8 mouse cellular contexts compared by ENCODE assay signal in genomic region chr3:89243609-89244008, GRCm38 (mm10). TPM values are rescaled to one million over a fixed set of nuclear protein-coding genes. Genes with fewer than 3 reads are reported as not detected.
DNase-seq lines count a peak whose midpoint lies in the region; ATAC-seq and TF ChIP-seq lines count a peak whose summit lies in the region.

No protein-coding gene starts in this region.

- DNase-seq in layer of hippocampus, adult 2 months (ENCODE audit: low spot score in 2 of 2) = no peak
- no peak for DNase-seq in layer of hippocampus, postnatal 25 days (ENCODE audit: extremely low spot score in 1 of 2, low spot score in 1 of 2)
- DNase-seq in embryo, embryonic 11 days = peak; percentile 74
- peak; percentile 57 for DNase-seq in liver
- peak; percentile 86 for DNase-seq in thymus, adult 2 months
- DNase-seq in urinary bladder, postnatal 36 days (ENCODE audit: low spot score in 2 of 2) = no peak

- peak; percentile 65 for TF ChIP-seq CTCF in layer of hippocampus, adult 2 months (conservative IDR thresholded peaks at IDR 0.05)
- TF ChIP-seq CTCF in thymus, adult 2 months (IDR thresholded peaks at IDR 0.05; ENCODE audit: borderline replicate concordance, control insufficient read depth, extremely low read depth, insufficient read depth, low read length, poor library complexity) = peak; percentile 83

- peaks cover 50% of the 10 kb centered on the region for H3K4me1 ChIP-seq in hindbrain, embryonic 13.5 days (replicated peaks)
- H3K4me1 ChIP-seq in midbrain, embryonic 15.5 days = peaks cover 39% of the 10 kb centered on the region
- peaks cover 31% of the 10 kb centered on the region for H3K4me1 ChIP-seq in thymus, adult 2 months (replicated peaks; ENCODE audit: control insufficient read depth, insufficient read depth, low read length)

- no peaks in the 10 kb centered on the region for H3K9me3 ChIP-seq in hindbrain, embryonic 13.5 days
- no peaks in the 10 kb centered on the region for H3K9me3 ChIP-seq in midbrain, embryonic 15.5 days

- peaks cover 42% of the 10 kb centered on the region for H3K36me3 ChIP-seq in hindbrain, embryonic 13.5 days
- H3K36me3 ChIP-seq in midbrain, embryonic 15.5 days (replicated peaks) = peaks cover 36% of the 10 kb centered on the region
- no peaks in the 10 kb centered on the region for H3K36me3 ChIP-seq in thymus, adult 2 months (ENCODE audit: control insufficient read depth, insufficient read depth, low read length)

- TF ChIP-seq POLR2A in thymus, adult 2 months (IDR thresholded peaks at IDR 0.05; ENCODE audit: control insufficient read depth, extremely low read depth, insufficient read depth, low read length, poor library complexity) = 0 out of 2 replicates have a peak, but pooled peaks have one; percentile 41

- WGBS in hindbrain, embryonic 13.5 days = 15% methylated on average over 14 of the region's 14 CpGs
- 14% methylated on average over 14 of the region's 14 CpGs for WGBS in midbrain, embryonic 15.5 days
- WGBS in thymus, adult 2 months = 23% methylated on average over 14 of the region's 14 CpGs

- H3K27me3 ChIP-seq in hindbrain, embryonic 13.5 days = no peaks in the 10 kb centered on the region
- H3K27me3 ChIP-seq in midbrain, embryonic 15.5 days (replicated peaks) = no peaks in the 10 kb centered on the region
- H3K27me3 ChIP-seq in thymus, adult 2 months (ENCODE audit: control insufficient read depth, insufficient read depth, low read length) = no peaks in the 10 kb centered on the region

- peak overlapping the region; percentile 89 for H3K4me3 ChIP-seq in layer of hippocampus, adult 2 months
- peak overlapping the region; percentile 72 for H3K4me3 ChIP-seq in hindbrain, embryonic 13.5 days
- H3K4me3 ChIP-seq in midbrain, embryonic 15.5 days = peak overlapping the region; percentile 78
- 0 out of 2 replicates have a peak overlapping the region, but pooled peaks have one; percentile 10 for H3K4me3 ChIP-seq in thymus, adult 2 months (ENCODE audit: control insufficient read depth, insufficient read depth, low read length)

- H3K4me2 ChIP-seq in hindbrain, embryonic 13.5 days = peak overlapping the region; percentile 93
- peak overlapping the region; percentile 92 for H3K4me2 ChIP-seq in midbrain, embryonic 15.5 days

- H3K9ac ChIP-seq in hindbrain, embryonic 13.5 days = peak overlapping the region; percentile 88
- H3K9ac ChIP-seq in midbrain, embryonic 15.5 days = peak overlapping the region; percentile 53; the same call in 1 of the 2 replicates

- H3K27ac ChIP-seq in layer of hippocampus, adult 2 months = peak overlapping the region; percentile 98; the same call in 1 of the 2 replicates
- peak overlapping the region; percentile 98 for H3K27ac ChIP-seq in hindbrain, embryonic 13.5 days
- peak overlapping the region; percentile 97 for H3K27ac ChIP-seq in midbrain, embryonic 15.5 days
- no peak overlapping the region for H3K27ac ChIP-seq in thymus, adult 2 months (ENCODE audit: control insufficient read depth, insufficient read depth, low read length)

- ATAC-seq in hindbrain, embryonic 13.5 days (ENCODE audit: low FRiP score) = 0 out of 2 replicates have a peak, but pooled peaks have one; percentile 9
- no peak for ATAC-seq in midbrain, embryonic 15.5 days (replicated peaks)

RNA-seq across cellular contexts. Expression of gene Krtcap2, which starts 2.2 kb away (rescaled TPM):
- 10 to 100 TPM; 75.8 to 80.5 TPM for total RNA-seq in layer of hippocampus, adult 2 months (2021)
- 10 to 100 TPM; 79.2 to 87.4 TPM for total RNA-seq in layer of hippocampus, postnatal 25 days (2021)
- 205 and 209 TPM in 2 replicates for polyA plus RNA-seq in hindbrain, embryonic 13.5 days (2015; fragmentation: Nextera tagmentation; extraction: Ambion mirVana)
- 177 and 185 TPM in 2 replicates for polyA plus RNA-seq in midbrain, embryonic 15.5 days (2015; fragmentation: Nextera tagmentation; extraction: Ambion mirVana)
- 171 and 183 TPM in 2 replicates for polyA plus RNA-seq in thymus, adult 2 months (2012; rRNA removed)

RNA-seq across cellular contexts. Expression of gene Trim46, which starts 2.5 kb away (rescaled TPM):
- total RNA-seq in layer of hippocampus, adult 2 months (2021) = 10 to 100 TPM; 89.1 to 92.8 TPM
- total RNA-seq in layer of hippocampus, postnatal 25 days (2021) = 10 to 100 TPM; 86.4 to 96.0 TPM
- 64.3 and 68.1 TPM in 2 replicates for polyA plus RNA-seq in hindbrain, embryonic 13.5 days (2015; fragmentation: Nextera tagmentation; extraction: Ambion mirVana)
- 95.9 and 97.9 TPM in 2 replicates for polyA plus RNA-seq in midbrain, embryonic 15.5 days (2015; fragmentation: Nextera tagmentation; extraction: Ambion mirVana)
- polyA plus RNA-seq in thymus, adult 2 months (2012; rRNA removed) = 12.1 and 13.0 TPM in 2 replicates

RNA-seq across cellular contexts. Expression of gene Muc1, which starts 14.8 kb away (rescaled TPM):
- 1 to 10 TPM in 1 of 2 experiments, under 1 TPM in 1; 0.31 to 1.3 TPM for total RNA-seq in layer of hippocampus, adult 2 months (2021)
- under 1 TPM; 0.89 to 0.91 TPM for total RNA-seq in layer of hippocampus, postnatal 25 days (2021)
- 1.3 and 2.8 TPM in 2 replicates for polyA plus RNA-seq in hindbrain, embryonic 13.5 days (2015; fragmentation: Nextera tagmentation; extraction: Ambion mirVana)
- polyA plus RNA-seq in midbrain, embryonic 15.5 days (2015; fragmentation: Nextera tagmentation; extraction: Ambion mirVana) = 0.93 and 1.3 TPM in 2 replicates
- polyA plus RNA-seq in thymus, adult 2 months (2012; rRNA removed) = 14.1 and 14.4 TPM in 2 replicates

RNA-seq across cellular contexts. Expression of gene Dpm3, which starts 15.5 kb away (rescaled TPM):
- 10 to 100 TPM; 51.2 to 61.0 TPM for total RNA-seq in layer of hippocampus, adult 2 months (2021)
- total RNA-seq in layer of hippocampus, postnatal 25 days (2021) = 10 to 100 TPM; 51.1 to 71.0 TPM
- polyA plus RNA-seq in hindbrain, embryonic 13.5 days (2015; fragmentation: Nextera tagmentation; extraction: Ambion mirVana) = 74.4 and 76.2 TPM in 2 replicates
- 65.8 and 69.1 TPM in 2 replicates for polyA plus RNA-seq in midbrain, embryonic 15.5 days (2015; fragmentation: Nextera tagmentation; extraction: Ambion mirVana)
- polyA plus RNA-seq in thymus, adult 2 months (2012; rRNA removed) = 477 and 588 TPM in 2 replicates

RNA-seq across cellular contexts. Expression of gene Mtx1, which starts 16.7 kb away (rescaled TPM):
- 100 to 1,000 TPM; 100 to 102 TPM for total RNA-seq in layer of hippocampus, adult 2 months (2021)
- total RNA-seq in layer of hippocampus, postnatal 25 days (2021) = 100 to 1,000 TPM; 102 TPM
- polyA plus RNA-seq in hindbrain, embryonic 13.5 days (2015; fragmentation: Nextera tagmentation; extraction: Ambion mirVana) = 161 and 166 TPM in 2 replicates
- polyA plus RNA-seq in midbrain, embryonic 15.5 days (2015; fragmentation: Nextera tagmentation; extraction: Ambion mirVana) = 159 and 161 TPM in 2 replicates
- 209 and 224 TPM in 2 replicates for polyA plus RNA-seq in thymus, adult 2 months (2012; rRNA removed)

Comparison
In these comparisons a context has a peak if more than half of its experiments do, and no peak if none do; other contexts are left out.
1. DNase-seq: peak in embryo, embryonic 11 days (single experiment), liver (single experiment) and thymus, adult 2 months (single experiment); none in layer of hippocampus, adult 2 months (0 of 2), layer of hippocampus, postnatal 25 days (0 of 2) and urinary bladder, postnatal 36 days (0 of 2).
2. H3K4me3 ChIP-seq: peak in every context shown above with its lines; median percentile 89 in layer of hippocampus, adult 2 months; 78 in midbrain, embryonic 15.5 days; 72 in hindbrain, embryonic 13.5 days; 10 in thymus, adult 2 months.